Mouse (Mus musculus) telencephalon, adult 2 months (tissue): ENCODE results near the gene Hist2h2ac.

Experiments
- DNase-seq: peaks from one replicate; pipeline ENCODE4 v3.0.0-alpha.2; 2011; ENCODE audit warnings: low read depth, low spot score

The Hist2h2ac gene

GRCm38 (mm10) chr3:96220765-96221639 is at the start of gene Hist2h2ac, which contains the start of gene Hist2h2be:
TSS of gene Hist2h2ac (minus strand) at chr3:96220880.
TSS of gene Hist2h2be (plus strand) at chr3:96221119.
- peak; percentile 97 for DNase-seq

- peak; percentile 99 for DNase-seq
These were observed 49.1 kb upstream of the Hist2h2ac start, which contains the start of gene Hist2h2bb for GRCm38 (mm10) chr3:96269511-96270474. TSS of gene Hist2h2bb (plus strand) at chr3:96269752.

- DNase-seq = peak; percentile 36
These were observed 48.2 kb upstream of the Hist2h2ac start for GRCm38 (mm10) chr3:96268776-96269378.

- peak; percentile 96 for DNase-seq
These were observed 47.5 kb upstream of the Hist2h2ac start, which contains the start of gene Hist2h3b for GRCm38 (mm10) chr3:96268051-96268775. TSS of gene Hist2h3b (plus strand) at chr3:96268654.

- no peak for DNase-seq
These were observed 46.9 kb upstream of the Hist2h2ac start for GRCm38 (mm10) chr3:96267541-96267940.

GRCm38 (mm10) chr3:96266132-96266710 is 45.5 kb upstream of the Hist2h2ac start:
- no peak for DNase-seq

GRCm38 (mm10) chr3:96264404-96264949 is 43.8 kb upstream of the Hist2h2ac start:
- DNase-seq = no peak

GRCm38 (mm10) chr3:96263558-96264403 is 43.1 kb upstream of the Hist2h2ac start:
- DNase-seq = no peak

- peak; percentile 96 for DNase-seq
These were observed 42.4 kb upstream of the Hist2h2ac start, which contains the start of gene Hist2h4 for GRCm38 (mm10) chr3:96262979-96263550. TSS of gene Hist2h4 (minus strand) at chr3:96263311.

GRCm38 (mm10) chr3:96262216-96262875 is 41.7 kb upstream of the Hist2h2ac start:
- peak; percentile 96 for DNase-seq

- DNase-seq = no peak
These were observed 40.9 kb upstream of the Hist2h2ac start for GRCm38 (mm10) chr3:96261623-96262022.

- no peak for DNase-seq
These were observed 39.5 kb upstream of the Hist2h2ac start for GRCm38 (mm10) chr3:96260220-96260619.

- DNase-seq = no peak
These were observed 36.5 kb upstream of the Hist2h2ac start for GRCm38 (mm10) chr3:96257190-96257589.

- no peak for DNase-seq
These were observed 35.4 kb upstream of the Hist2h2ac start for GRCm38 (mm10) chr3:96255926-96256593.

- no peak for DNase-seq
These were observed 34.1 kb upstream of the Hist2h2ac start for GRCm38 (mm10) chr3:96254683-96255355.

- DNase-seq = no peak
These were observed 31.1 kb upstream of the Hist2h2ac start for GRCm38 (mm10) chr3:96251787-96252186.

GRCm38 (mm10) chr3:96250890-96251289 is 30.2 kb upstream of the Hist2h2ac start:
- DNase-seq = no peak
